Mouse (Mus musculus) thymus, adult 2 months (tissue): Measurements from ENCODE around the gene Apba2.

Source experiments
- CTCF ChIP-seq: fragments of 200-500 bp; IDR thresholded peaks from 2 replicates; pipeline ENCODE4 v1.5.1; 2012; ENCODE audit warnings: mild to moderate bottlenecking, control low read depth, low read length, moderate library complexity, borderline replicate concordance; ENCODE audit not compliant: control insufficient read depth, poor library complexity, insufficient read depth; ENCODE audit errors: extremely low read depth
- POLR2A ChIP-seq: fragments of 200-500 bp; IDR thresholded peaks from 2 replicates; pipeline ENCODE4 v1.6.1; 2012; ENCODE audit warnings: mild to moderate bottlenecking, low read length, control low read depth, moderate library complexity; ENCODE audit not compliant: control insufficient read depth, poor library complexity, insufficient read depth; ENCODE audit errors: extremely low read depth

GRCm38 (mm10) chr7:64779501-64779900 lies 278.0 kb downstream of the Apba2 start:
- no peak for TF ChIP-seq POLR2A
- TF ChIP-seq CTCF, result no peak
